Mouse (Mus musculus): ENCODE data around the gene Sh3kbp1.
A peak's percentile ranks its signal among the peaks of the same experiment; 100 is the strongest.

DNA sequence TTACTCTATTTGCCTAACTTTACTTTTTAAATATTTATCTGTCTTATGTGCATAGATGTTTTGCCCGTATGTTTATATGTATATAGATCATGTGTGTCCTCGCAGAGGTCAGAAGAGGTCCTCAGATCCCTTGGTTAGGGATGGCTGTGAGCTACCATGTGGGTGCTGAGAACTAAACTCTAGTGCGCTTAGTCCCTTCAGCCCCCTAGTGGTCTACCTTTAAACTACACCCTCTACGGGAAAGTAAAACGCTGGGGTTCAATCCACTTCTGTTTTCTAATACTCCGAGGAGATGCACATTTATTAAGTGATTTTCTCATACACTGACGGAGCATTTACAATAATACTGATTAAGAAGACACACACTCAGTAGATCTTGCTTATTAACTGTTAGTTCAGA, 44.3 kb downstream of the Sh3kbp1 start:
- TF ChIP-seq CTCF (conservative IDR thresholded peaks at IDR 0.05; ENCODE audit: low read length): peak; percentile 44
- no peak for TF ChIP-seq NANOG (IDR thresholded peaks at IDR 0.05; ENCODE audit: borderline replicate concordance, low read length)

Data from E14TG2a.4 (cell line).